Mouse (Mus musculus) adrenal gland, postnatal 14 days (tissue): ENCODE measurements around the gene Gm20388. TPM values are rescaled to one million over a fixed set of nuclear protein-coding genes. Genes with fewer than 3 reads are reported as not detected.

Source experiments
- DNase-seq: peaks from one replicate; pipeline ENCODE4 v3.0.0; 2021; ENCODE audit warnings: mixed read lengths
- total RNA-seq: library from RNA; stranded (reverse); gene quantifications from 2 replicates; pipeline ENCODE4 v1.2.3, GENCODE M21; 2021

The Gm20388 gene
- total RNA-seq, 1 experiment from 2014 or later: 17.6 TPM

DNA sequence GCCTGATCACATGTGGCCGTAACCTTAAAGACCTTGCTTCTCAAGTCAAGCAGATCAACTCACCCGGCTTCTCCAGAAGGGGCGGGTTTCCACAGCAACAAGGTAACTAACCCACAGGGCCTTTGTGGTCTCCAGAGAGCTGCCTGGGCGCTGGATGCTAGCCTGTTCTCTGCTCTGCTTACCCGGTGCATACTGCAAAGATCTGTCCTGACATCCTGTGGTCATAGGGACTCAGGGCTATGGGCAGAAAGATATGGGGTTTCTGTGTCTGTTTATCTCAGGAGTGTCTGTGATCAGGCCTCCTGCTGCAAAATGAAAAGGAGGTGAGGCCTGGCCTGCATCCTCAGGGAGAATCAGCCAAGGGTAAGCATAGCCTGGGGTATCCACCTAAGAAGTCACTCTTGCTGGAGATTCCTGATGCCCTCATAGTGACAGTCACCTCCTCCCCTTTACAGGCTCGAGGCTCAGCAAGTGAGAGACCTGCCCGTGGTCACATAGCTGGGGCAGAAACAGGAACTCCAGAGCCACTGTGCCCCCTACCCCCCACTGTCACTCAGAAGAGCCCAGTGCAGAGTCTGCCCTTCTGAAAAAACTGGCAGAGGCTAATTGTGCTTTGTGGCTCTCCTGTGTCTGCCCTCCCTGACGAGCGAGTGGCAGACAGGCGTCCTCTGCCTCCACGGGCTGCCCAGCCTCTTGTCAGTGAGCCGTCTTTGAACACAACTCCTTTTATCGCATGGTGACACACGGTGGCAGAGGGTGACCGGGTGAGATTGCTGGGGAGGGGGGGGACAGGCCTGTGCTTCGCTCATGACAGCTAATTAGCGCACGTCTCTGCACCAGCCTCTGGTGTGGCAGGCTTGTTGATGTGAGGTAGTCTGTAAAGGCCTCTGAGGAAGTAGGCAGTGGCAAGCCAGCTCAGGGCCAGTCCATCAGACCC is 383.0 kb downstream of the Gm20388 start:
- no peak for DNase-seq

DNA sequence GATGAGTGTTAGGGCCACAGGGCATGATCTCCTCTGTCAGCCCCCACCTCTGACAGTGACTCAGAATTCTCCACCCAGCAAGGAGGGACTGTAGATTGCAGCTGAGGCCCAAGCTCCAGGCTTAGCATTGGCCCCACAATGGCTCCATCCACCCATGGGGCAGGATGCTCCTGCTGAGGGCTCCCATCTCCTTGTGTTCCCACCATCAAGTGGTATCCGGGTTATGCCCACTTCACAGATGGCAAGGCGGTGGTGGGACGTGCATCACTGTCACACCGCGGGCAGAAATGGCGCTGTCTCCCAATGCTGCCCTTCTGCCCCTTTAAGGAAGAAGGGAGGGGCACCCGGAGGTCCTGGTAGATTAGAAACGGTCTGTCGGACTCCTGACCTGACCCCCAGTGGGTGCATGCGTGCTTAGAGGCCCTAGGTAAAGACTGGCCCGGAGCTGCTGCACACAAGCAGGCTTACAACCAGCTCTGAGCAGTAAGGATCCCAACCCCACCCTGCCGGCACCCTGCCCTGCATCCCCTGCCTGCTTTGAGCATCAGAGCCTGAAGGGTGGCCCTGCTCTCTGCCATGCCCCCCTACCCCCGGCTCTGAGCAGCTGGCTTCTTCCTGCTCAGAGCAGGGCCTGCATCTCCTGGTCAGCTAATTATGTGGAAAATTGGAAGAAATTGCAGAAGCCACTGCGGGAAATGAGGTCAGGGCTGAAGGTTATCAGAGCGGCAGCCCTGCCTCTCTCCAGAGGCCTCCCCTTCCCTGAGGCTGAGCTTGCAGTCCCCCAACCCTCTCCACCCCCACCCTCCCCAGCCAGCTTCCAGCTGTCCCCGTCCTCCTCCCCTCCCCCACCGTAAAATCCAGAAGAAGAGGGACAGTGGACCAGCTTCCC is 384.6 kb downstream of the Gm20388 start:
- DNase-seq: no peak

DNA sequence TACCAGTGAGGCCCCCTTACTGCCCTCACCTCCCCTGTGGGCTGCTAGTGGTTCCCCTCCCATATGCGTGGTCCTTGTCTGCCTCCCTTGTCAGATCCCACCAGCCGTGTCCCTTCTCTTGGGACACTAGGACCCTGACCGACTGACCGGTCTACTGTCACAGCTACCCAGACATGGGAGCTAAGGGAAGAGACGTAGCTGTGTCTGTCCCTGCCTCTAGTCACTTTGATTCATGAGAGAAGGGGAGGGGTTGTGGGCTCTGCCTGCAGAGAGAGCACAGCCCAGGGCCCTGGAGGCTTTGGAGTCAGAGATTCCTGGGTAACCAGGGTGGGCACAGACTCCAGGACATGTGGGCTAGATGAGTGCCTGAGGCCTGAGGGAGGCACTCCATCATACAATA is 386.4 kb downstream of the Gm20388 start:
- DNase-seq: peak; percentile 68

DNA sequence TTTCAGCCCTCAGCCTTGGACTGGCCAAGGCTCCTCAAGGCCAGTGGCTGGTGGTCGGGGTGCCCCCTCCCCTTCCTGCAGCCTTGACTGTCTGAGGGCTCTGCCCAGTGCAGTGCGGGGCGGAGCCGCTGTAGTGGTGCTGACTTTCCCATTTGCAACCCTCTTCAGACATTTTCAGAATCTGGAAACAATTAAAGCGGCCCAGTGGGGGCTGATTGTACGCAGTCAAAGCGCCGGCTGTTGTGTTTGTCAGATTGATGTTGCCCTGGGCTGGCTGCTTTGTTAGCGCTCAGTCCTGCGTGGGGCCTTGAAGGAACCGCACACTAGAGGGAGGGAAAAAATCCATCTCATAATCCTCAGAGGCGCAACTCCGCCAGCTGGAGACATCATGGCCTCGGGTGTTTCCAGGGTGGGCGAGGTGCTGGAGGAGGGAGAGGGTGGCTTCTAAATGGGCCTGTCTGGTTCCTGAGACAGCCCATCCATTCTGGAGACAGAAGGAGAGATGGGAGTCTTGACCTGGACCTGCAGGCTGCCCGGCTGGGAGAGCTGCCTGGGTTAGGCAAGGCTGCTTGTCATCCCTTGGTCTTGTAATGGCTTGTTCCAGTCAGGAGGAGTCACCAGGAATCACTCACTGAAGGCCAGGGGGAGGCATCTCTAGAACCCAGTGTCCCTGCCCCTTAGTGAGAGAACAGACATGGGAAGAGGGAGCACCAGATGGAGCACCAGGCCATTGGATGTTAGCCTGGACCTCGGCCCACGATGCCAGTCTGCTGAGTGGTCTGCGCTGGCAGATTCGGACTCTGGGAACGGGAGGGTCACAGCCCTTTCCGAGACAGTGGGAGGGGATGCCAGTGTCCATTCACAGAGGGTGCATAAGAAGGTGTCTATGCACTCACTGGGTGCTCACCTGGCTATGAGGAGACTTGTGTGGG is 388.2 kb downstream of the Gm20388 start:
- DNase-seq: peak; percentile 41

- peak; percentile 90 for DNase-seq
Observed at GRCm38 (mm10) chr8:120300601-120301141, 390.0 kb downstream of the Gm20388 start.

DNA sequence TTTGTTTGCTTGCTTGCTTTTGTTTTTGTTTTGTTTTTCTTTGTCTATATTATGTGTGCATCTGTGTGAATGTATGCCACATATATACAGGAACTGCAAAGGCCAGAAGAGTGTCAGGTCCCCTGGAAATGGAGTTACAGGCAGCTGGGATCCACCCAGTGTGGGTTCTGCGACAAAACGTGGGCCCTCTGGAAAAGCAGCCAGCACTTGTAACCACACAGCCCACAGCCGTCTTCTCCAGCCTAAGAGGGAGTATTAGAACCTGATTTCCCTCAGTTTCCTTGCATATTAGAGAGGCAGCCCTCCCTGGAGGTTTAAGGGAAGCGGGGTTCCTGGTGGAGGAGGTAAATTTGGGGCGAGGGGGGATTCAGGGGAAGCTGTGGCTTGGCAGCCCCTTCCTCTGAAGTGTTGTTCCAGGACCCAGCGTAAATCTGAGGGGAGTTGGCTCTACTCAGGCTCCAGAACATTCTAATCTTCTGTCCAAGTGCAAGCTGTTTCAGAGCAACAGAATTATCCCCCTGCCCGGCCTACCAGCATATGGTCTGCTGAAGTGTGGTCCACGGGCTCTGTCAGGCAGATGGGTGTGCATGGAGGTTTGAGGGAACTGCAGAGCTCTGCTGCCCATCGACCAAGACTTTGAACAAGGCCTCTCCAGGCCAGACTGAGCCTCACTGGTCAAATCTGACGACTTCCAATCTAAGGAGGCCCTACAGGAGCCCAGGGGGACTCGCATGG is 392.5 kb downstream of the Gm20388 start:
- DNase-seq: no peak

- DNase-seq: no peak
Observed at GRCm38 (mm10) chr8:120304097-120304496, 393.5 kb downstream of the Gm20388 start.

DNA sequence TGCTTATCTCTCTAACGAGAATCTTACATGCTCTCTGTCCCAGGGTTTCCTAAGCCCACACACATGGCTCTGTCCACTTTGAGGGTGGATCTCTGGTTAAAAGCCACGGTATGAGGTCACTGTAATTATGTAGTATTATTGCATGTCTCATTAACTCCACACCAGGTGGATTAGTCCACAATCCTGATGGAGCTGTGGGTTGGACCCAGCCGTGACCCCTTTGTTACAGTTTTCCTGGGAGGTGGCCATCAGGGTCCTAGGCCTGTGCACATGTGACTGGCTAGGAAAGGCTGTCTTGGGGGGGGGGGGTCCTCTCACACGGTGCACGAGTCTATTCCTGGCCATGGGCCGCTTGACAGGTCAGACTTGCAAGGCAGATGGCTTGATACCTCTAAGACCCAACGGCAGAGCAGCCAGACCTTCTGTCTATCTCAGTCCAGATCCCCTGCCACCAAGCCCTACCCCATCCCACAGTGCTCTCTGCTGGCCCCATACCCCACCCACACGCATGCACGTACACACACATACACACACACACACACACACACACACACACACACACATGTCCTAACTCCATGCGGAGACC is 395.3 kb downstream of the Gm20388 start:
- DNase-seq: no peak

GRCm38 (mm10) chr8:120307103-120307502 is 396.5 kb downstream of the Gm20388 start:
- no peak for DNase-seq

DNA sequence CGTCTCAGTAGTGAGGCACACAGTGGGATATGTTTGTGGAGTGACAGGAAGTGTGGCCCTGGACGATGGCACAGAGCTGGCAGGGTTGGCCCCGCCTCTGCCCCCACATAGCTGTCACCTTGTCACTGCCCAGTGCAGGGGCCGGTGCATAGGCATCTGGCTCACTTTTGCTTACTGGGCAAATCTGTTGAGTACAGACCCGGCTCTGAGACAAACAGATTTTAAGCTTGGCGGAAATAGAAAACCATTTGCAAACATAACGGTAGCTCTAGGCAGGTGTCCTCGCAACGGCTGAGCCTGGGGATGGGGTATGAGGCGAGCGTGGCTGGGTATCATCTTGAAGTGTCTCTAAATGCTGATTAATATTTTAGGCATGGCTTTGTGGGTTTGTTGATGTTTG is 396.9 kb downstream of the Gm20388 start:
- no peak for DNase-seq

GRCm38 (mm10) chr8:120308131-120308530 is 397.5 kb downstream of the Gm20388 start:
- DNase-seq: no peak

- peak; percentile 77 for DNase-seq
Observed at GRCm38 (mm10) chr8:120308553-120308952, 397.9 kb downstream of the Gm20388 start.

DNA sequence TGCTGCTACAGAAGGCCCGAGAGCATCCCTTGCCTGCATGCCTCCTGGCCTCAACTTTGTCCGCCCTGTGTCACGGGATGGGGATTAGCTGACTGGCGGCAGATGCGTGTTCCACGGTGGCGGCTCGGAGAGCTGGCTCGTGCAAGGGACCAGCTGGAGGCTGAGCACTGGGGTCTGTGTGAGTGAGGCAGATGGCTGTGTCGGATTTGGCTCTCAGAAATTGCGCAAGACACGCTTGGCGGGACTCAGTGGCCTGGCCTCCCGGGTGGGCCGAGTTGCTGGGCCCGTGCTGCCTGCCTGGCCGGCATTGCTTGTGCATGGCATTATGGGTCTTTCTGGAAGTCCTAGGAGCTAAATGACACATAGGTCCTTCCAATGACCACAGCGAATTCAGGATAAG is 398.7 kb downstream of the Gm20388 start:
- DNase-seq: peak; percentile 35

DNA sequence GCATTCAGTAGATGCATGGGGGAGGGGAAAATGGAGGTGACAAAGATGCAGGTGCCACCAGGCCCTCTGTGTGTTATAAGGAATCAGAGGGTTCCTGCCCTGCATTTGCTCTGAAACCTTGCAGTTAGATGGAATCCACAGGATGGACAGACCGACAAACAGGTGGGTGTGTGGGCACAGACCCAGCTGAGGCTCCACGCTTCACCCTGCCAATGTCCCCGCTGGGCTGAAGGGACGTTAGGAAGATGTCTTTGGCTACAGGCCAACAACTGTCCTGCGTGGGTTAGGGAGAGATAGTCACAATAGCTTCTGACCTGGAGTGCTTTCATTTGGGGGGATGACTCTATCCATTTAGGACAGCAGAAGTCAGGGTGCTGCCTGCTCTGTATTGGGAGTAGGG is 399.4 kb downstream of the Gm20388 start:
- DNase-seq: no peak

GRCm38 (mm10) chr8:120312452-120312851 is 401.8 kb downstream of the Gm20388 start:
- no peak for DNase-seq

GRCm38 (mm10) chr8:120313674-120314073 is 403.0 kb downstream of the Gm20388 start:
- DNase-seq: peak; percentile 59

DNA sequence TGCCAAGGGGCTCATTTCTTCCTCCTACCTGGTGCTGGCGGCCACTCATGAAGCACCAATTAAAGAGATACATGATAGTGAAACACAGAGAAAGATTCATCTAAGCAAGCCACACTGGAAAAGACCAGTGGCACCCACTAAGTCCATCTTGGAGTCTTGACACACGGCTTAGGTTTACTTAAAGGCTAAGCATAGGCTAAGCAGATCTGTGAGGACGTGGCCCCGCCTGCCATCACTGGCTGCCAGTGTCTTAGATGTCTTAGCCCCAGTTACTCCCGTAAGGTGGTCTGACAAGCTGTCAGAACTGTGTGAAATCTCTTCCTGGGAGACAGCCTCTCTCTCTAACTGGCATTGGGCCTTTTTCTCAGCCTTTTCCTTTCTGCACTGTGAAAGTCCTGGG is 404.3 kb downstream of the Gm20388 start:
- no peak for DNase-seq

- no peak for DNase-seq
Observed at GRCm38 (mm10) chr8:120315644-120316043, 405.0 kb downstream of the Gm20388 start.

DNA sequence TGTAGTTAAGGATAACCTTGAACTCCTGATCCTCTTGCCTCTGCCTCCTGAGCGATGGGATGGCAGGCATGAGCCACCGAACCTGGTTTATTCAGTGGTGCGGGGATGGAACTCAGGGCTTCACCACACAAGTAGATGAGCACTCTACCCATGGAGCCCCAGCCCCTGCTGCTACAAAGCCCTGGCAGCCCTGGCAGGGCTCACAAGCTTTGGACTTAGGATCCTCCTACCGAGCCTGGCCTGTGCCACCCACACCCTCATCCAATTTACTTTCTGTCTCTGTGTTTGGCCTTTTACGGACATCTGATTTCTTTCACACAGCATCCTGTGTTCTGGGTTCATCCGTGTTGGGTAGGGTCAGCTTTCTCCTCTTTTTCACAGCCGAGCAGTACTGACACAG is 406.1 kb downstream of the Gm20388 start:
- no peak for DNase-seq

DNA sequence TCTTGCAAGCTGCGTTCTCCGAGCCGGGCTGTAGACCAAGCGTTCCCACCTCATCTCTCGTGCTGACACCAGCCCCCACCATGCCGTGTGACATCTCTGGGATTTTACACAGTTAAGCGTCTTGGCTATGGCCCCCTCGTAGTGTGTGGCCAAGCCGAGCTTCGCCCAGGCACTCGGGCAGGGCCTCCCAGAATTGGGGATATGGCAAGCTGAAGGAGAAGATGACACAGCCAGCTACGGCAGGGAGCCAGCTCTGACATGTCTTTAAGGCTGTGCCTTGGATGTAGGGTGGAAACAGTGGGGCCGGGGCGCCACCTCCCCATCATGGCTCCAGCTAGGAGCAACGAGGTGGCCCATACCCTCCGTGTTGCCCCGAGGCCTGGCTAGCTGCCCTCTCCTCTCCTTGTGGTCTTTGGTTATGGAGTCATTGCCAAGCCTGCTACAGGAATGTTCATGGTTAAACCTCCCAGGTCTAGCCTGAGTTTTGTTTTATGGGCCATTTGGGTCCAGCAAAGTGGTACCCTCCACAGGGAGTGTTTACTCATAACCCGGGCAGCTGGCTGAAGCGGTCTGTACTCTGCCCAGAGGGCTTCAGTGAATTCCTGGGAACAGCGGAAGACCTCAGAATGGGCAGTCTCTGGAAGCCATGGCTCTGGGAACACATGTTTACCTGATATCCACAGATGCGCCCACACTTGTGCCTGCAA is 406.6 kb downstream of the Gm20388 start:
- no peak for DNase-seq
